Mouse (Mus musculus) granulocyte monocyte progenitor cell, adult 5-6 weeks (primary cell): ENCODE measurements around the gene Dapk3. TPM values are rescaled to one million over a fixed set of nuclear protein-coding genes. Genes with fewer than 3 reads are reported as not detected.

Experiments used
- ATAC-seq: replicated peaks from 2 replicates; pipeline ENCODE4 v1.8.0; 2016; ENCODE audit warnings: mild to moderate bottlenecking, moderate TSS enrichment, inconsistent platforms; ENCODE audit not compliant: poor library complexity, severe bottlenecking
- total RNA-seq, 2 experiments: library from RNA; stranded (forward) in 1 of 2; stranded (reverse) in 1 of 2; fragments of 200-712, 200-1000 nt in 1 of 2; fragments of >200 nt in 1 of 2; fragmentation: Nextera tagmentation in 1 of 2; gene quantifications; 2 replicates each; pipeline ENCODE4 v1.2.3; 2014 to 2017

Gene Dapk3
- total RNA-seq (2014; fragmentation: Nextera tagmentation) (25.7 and 40.8 TPM in 2 replicates), total RNA-seq (2017) (20.5 and 33.0 TPM in 2 replicates)

DNA sequence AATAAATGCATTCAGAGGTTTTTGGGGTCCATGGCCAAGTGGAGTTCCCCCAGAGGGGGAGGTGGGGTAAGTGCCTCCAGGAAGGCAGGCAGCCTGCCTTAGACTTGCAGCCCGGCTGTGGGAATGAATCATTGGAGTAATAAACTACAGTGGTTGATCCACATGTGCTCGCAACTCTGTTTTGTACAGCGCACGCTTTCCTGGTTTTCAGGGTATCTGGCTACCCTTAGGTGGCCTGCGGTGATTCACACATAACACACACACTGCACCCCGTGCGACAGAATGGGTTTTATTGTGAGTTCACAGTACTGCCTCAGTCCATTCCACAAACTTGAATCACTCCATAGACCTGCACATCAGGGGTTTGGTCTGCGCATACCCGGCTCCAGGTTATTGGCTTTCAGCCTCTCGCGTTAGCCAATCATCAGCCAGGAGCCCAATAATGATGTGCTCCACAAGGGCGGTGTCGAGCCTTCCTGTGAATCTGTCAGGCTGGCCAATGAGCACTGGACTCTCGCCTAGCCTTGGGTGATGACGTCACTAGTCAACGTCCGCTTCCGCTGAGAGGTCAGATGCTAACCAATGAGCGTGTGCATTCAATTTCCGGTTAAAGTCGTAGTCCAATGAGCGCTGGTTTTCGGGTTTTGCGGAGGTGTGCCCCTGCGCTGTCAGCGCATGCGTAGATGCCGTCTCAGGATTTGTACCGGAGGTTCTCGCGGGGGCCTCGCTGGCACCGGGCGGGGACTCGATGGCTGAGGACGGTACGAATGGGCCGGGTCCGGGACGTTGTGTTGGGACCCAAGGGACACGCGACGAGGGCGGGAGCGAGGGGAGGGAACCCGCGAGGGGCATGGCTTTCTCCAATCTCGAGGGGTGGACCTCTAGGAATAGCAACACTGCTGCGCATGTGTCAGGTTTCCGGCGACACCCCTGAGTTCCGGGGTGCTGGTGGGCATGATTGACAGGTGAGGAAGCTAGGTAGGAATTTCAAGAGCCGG lies at the start of gene Dapk3:
Gene Dapk3, plus strand, starts transcription at position 670 of the 998 bp plus-strand sequence.
- peak; percentile 84 for ATAC-seq

DNA sequence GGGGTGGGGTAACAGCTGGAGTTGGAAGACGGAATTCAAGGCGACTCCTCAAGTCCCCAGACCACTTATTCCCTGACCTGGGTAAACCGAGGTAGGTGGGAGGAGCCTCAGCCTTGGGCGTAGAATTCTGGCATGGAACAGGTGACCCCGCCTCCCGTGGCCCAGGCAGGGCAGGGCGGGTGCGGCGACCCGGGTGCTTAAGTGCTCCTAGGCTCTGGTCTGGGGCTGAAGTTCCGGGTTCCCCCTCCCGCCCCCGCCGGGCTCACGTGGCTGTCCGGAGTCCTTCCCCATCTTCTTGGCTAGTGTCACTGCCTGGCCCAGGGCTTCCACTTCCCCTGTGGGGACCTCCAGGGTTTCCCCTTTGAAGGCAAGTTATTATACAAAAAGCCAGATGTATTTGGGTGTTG lies 48.6 kb upstream of the Dapk3 start:
- peak; percentile 40 for ATAC-seq

DNA sequence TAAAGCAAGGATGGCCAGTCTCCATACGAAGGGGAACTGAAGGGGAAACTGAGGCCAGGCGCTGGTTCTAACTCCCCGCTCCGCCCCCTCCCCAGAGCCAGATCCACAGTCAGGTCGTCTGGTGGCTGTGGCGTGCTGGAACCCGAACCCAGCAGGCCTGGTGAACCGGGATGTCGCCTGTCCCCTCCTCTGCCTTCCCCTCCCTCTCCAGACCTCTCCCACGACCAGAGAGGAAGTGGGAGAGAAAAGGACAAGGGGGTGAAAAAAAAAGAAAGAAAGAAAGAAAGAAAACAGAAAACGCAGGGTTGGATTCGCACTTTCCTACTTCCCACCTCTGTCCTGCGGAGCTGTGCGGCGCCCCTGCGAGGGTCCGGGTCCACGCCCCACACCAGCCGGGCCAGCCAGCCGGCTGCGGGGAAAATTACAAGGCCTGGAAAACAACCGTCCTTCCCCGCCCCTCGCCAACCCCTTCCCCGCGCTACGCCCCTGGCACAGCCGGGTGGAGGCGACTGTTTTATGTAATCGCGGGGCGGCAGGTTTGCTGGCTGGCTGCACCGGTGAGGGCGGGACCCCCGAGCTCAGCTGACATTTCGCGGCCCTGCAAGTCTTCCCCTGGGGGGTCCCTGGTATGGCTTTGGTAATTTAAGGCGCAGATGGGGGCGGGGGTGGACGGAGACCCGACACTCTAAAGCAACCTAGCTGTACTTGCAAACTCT lies 47.7 kb upstream of the Dapk3 start, which contains the start of gene Zbtb7a:
Gene Zbtb7a, plus strand, starts transcription at position 255 of the 716 bp plus-strand sequence.
- peak; percentile 5; the same call in 1 of the 2 replicates for ATAC-seq

DNA sequence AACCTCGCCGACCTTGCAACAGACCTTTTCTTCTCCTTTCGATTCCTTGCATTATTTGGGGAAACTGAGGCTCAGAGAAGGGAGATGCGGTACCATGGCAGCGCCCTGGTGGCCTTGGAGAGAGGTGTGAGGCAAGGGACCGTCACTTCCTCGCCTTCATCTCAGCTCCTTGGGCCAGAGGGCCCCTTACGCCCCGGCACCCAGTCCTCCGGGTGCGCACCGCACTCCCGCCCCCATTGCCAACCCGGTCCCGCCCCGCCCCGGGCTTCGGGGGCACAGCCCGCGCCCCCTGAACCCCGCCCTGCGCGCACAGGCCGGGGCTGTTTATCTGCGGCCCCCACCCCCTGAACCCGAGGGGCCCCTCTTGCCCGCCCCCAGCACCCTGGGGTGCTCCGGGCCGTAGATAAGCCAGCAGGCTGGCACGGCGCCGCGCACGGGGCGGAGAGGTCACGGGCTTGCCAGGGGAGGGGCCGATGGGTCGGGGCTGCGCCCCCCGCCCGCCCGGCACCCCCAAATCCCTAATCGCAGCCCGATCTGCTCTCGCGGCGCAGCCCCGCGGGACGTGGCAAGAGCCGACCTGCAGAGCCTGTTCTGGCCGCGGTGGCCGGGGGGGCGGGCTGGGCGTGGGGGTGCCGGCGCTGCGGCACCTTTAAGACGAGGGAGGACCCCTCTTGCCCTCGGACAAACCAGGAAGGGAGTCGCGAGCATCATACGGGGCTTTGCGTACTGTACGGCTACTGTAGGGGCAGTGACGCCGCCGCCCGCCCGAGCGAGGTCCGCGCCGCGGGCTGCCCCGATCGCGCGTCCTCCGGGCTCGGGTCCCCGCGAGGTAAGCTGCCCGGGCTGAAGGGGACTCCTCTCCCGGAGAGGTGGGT lies 46.7 kb upstream of the Dapk3 start:
- ATAC-seq = peak; percentile 13

DNA sequence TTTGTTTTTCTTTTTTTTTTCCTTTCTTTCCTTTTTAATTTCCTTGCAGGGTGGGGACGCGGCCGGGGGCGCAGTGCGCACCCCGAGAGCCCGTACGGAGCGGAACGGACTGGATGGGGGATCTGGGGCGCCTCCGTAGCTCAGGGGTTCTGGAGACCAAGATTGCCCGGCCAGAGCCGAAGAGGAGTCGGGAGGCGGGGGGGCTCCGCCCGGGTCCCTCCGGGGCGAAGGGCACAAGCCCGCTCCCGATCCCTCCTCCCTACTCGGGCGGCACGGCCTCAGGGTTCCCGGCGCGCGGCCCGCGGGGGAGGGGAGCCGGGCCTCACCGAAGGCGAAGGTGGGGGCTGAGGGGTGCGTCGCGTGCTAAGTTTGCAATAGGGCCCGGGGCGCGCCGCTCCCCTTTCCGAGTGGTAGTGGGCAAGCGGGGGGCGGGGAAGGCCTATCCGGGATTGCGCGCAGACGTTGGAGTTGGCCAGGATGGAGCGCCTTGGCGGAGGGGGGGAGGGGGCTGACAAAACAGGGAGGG lies 46.0 kb upstream of the Dapk3 start:
- ATAC-seq = no peak

DNA sequence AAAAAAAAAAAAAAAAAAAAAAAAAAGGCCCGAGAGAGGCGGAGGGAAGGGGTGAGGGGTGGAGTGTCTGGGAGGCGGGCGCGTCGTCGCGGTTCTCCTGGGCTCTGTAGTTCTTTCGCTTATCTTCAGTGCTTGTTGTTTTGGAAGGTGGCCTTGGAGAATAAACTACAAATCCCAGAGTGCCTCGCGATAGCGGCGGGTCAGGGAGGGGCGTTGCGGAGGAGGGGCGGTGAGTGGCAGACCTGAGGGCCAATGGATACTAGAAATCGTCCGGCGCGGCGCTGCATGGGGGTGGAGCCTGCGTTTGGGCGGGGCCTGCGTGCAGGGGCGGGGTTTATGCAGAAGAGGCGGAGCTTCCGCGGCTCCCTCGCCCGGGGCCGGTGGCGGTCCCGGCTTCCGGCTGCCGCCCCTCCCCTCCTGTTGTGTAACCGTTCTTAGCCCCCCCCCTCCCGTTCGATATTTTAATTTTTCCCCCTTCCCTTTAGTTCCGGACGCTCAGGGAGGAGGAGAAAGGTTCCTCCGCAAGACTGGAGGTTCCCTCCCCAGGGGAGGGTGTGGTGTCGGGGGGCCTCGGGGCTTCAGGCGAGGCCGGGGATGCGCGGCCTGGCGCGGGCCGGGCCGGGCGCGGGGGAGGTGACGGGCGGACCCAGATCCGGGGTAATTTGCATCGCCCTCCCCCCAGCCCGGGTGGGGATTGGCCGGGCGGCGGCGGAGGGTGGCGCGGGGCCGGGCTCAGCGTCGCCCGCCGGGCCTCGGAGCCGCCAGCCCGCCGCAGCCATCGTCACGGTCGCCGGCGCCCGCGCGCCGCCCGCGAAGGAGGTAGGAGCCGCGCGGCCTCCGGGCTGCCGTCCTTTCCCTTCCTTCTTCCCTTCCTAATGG lies 45.3 kb upstream of the Dapk3 start:
- ATAC-seq = peak; percentile 63

DNA sequence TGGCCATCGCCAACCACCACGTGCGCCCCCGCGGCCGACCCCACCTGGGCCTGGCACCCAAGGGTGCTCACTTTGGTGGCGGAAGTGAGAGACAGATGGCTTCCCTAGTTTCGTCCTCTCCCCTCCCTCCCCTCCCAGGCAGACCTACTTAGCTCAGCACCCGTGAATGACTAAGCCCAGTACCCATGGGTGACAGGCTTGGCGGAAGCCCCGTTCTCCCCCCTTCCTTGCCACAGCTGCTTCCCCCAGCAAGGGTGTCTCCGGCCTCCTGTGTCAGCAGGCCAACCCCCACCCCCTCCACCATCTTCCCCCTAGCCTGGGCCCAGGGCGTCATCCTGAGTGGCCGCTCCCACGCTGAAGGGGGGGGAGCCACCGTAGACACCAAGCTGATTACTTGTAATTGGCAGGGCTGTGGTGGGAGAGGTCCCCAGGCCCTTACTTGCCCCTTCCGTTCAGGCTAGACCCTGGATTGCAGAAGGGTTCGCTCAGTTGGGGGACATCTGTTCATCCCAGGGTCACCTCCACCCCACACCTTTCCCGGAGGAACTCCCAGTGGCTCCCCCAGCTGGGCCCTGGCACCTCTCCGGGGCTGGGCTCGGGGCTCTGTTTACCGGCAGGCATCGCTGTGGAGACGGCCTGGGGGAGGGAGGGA lies 44.5 kb upstream of the Dapk3 start:
- peak; percentile 12 for ATAC-seq

DNA sequence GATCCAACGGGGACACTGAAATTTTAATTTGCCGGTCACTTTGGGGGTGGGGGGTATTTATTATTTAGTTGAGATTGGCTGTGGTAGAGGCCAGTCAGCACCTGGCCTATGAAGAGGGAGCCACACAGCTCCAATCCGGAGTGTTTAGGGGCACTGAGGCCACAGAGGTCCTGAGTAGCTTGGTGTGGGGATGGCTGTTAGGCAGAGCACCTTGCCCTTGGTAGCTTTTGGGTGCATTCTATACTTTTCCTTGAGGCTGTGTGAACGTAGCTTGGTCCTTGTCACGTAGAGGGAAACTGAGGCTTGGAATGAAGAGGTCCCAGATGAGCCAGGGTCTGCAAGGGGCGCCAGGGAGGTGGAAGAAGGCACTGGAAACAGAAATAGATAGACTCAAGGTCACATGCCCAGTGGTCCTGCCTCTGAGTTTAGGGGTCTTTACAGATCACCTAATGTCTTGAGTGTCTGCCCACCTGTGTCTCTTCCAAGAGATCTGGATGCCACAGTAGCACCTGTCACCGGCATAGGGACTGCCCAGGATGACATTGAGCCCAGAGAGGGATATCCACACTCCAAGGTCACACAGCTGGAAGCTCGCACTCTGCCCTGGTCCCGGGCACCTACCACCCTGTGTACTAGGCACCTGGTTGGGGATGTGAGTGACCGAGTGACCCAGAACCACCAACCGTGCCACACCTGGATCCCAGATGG lies 43.8 kb upstream of the Dapk3 start:
- no peak for ATAC-seq

DNA sequence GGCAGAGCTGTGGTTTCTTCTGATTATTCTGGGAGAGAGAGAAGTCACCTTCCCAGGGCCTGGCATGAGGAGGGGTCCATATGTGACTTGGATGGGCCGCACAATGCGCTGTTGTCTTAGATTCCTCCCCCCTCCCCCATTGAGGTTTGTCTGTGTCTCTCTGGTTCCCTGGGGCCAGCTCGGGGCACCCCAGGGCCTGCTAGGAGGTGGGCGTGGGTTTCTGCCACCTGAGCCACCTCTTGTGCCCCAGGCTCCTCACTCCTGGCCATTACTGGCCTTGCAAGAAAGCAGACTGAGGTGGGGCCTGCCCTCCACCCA lies 43.3 kb upstream of the Dapk3 start:
- no peak for ATAC-seq

DNA sequence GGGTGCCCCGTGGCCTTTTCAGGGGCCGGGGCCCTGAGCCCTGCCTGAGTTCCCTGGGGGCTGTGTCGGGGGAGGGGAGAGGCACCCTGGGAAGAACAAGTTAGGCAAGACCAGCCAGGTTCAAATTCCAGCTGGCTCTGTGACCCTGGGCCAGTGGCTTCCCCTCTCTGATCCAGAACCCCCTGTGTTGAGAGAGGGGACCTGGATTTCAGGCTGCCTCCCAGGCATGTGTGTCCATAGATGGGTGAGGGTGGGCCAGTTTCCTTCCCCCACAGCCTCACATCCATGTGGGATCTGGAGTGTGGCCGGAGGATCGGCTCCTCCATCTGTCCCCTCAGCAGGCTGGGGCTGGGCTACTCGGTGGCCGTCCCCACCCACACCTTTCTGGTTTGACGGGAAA lies 42.8 kb upstream of the Dapk3 start:
- no peak for ATAC-seq

DNA sequence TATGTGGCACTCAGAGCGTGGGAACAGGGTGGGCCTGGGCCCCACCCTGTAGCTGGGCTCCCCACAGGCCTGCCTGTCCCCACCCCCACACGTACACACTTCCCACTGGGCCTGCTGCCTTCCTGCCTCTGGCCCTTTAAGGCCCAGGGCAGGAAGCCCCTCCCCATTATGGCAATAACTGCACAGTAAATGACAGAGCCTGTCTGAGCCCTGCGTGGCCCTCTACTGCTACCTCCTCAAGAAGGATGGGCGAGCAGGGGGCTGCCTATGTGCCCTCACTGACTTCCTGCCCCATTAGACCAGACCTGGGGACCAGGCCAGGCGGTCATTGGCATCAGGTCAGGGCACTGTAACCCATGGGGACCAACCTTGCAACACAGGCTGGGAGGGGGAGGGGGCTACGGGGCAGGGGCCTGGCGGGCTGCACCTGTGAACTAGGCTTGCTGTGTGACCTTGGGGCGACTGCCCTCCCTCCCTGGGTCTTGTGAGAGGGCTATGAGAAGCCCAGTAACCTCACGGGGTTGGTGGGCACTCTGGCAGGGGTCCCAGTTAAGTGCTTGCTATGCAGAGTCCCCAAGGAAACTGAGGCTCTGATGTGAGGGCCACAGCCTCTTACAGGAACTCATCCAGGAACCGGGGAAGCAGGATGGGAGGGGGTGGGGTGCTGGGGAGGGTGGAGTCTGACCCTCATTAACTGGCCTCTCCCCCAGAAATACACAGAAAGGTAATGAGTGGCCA lies 41.9 kb upstream of the Dapk3 start:
- no peak for ATAC-seq

DNA sequence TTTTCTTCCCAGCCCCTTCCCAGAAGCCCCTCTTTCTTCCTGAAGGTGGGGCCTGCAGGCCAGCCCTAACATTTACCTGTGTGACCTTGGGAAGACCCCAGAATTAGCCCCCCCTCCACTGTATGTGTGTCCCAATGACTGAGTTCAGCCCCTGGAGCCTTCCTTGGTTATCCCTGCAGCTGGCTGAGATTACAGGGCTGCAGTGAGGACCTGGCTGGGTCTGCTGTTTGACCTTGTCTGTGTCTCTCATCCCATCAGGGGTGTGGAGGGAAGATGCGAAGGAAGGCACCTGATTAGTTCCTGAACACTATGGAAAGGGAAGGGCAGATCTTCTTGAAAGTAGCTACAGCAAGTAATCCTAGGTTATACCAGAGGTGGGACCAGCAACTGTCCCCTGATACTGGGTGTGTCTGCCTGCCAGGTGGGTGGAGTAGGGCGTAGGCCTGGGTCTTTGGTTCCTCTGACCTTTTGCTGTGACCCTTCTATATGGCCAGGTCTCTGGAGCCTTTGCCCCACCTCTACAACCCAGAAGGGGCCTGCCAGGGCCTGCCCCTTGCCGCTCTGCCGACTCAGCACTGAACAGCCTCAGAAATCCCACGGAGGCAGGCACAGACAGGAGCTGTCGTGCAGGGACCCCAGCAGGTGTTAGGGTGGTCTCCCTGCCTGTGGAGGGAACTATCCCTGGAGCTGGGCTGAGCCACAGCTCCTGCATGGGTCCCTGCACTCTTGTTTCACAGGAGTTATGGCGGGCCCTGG lies 41.2 kb upstream of the Dapk3 start:
- no peak for ATAC-seq

DNA sequence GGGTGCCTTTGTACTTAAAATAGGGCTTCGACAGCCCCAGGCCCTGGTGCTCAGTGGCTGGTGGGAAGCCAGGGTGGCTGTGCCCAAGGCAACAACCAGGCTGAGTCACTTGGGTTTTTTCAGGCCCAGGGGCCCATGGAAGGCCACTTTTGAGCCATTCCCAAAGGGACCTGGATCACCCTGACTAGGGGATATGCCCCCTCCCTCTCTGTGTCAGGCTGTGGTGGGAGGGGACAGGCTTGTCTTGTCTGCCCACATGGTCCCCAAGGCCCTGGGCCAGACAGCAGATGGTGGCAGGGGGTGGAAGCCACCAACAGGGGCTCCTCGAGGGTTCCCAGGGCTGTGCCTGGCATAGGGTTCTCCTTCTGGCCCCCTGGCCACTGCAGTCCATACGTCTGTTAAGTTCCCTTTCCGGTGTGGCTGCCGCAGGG lies 40.2 kb upstream of the Dapk3 start:
- peak; percentile 25 for ATAC-seq

DNA sequence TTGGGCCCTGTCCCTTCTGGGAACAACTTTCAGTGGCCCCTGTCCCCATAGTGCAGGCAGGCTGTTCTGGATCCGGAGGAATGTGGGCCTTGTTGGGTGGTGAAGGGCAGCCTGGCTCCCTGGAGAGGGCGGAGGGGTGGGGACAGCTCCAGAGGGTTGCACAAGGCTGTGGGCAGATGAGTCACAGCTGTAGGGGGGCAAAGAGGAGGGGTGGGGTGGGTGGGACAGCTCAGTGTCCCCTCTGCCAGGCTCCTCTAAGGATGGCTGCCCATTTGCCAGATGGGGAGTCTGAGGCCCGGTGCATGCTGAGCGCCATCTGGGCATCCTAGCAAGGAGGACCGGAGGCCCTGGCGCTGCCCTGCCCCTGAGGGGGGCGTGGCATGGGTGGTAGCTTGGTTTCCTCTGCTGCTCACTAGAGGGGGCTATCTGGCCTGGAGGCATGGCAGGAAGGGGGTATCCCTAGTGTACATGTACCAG lies 39.6 kb upstream of the Dapk3 start:
- peak; percentile 49 for ATAC-seq

DNA sequence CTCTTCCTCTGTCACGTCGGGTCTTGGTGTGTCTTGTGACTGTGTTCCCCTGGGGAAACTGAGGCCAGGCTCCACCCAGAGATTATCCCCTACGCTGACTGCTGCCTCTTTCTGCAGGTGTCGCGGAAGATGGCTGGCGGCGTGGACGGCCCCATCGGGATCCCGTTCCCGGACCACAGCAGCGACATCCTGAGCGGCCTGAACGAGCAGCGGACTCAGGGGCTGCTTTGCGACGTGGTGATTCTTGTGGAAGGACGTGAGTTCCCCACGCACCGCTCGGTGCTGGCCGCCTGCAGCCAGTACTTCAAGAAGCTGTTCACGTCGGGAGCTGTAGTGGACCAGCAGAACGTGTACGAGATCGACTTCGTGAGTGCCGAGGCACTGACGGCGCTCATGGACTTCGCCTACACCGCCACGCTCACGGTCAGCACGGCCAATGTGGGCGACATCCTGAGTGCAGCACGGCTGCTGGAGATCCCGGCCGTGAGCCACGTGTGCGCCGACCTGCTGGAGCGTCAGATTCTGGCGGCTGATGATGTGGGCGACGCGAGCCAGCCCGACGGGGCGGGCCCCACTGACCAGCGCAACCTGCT lies 38.9 kb upstream of the Dapk3 start:
- ATAC-seq = no peak

DNA sequence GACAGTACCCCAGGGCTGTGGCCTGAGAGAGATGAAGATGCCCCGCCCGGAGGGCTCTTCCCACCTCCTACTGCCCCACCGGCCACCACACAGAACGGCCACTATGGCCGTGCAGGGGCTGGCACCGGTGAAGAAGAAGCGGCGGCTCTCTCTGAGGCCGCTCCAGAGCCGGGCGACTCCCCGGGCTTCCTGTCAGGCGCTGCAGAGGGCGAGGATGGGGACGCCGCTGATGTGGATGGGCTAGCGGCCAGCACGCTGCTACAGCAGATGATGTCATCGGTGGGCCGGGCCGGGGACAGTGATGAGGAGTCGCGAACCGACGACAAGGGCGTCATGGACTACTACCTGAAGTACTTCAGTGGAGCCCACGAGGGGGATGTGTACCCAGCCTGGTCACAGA lies 38.1 kb upstream of the Dapk3 start:
- no peak for ATAC-seq
